In genomic region chr19:6919431-6919830, GRCm38 (mm10) we compare ENCODE assay signal across 13 mouse cellular contexts. TPM values are rescaled to one million over a fixed set of nuclear protein-coding genes. Genes with fewer than 3 reads are reported as not detected.
DNase-seq lines count a peak whose midpoint lies in the region; ATAC-seq and TF ChIP-seq lines count a peak whose summit lies in the region.
"Had no signal": no experiment of that assay in that cellular context is flagged by ENCODE, and none has a peak within 500 bp of the region (broad histone marks: within the 10 kb centered on the region; RNA-seq: fewer than 3 reads in every experiment).

No protein-coding gene starts in this region.

- H3K27ac ChIP-seq in heart, adult 2 months, result no peak overlapping the region
- 0 out of 2 replicates have a peak overlapping the region, but pooled peaks have one; percentile 27 for H3K27ac ChIP-seq in kidney, embryonic 15.5 days
- H3K27ac ChIP-seq in neural tube, embryonic 13.5 days (replicated peaks), result no peak overlapping the region
- H3K27ac ChIP-seq in stomach, postnatal 0 days (replicated peaks), result no peak overlapping the region
- H3K27ac ChIP-seq: hindbrain, embryonic 12.5 days; limb, embryonic 12.5 days had no signal

- H3K4me1 ChIP-seq in heart, adult 2 months (ENCODE audit: control insufficient read depth, insufficient read depth, low read length), result peaks cover 7% of the 10 kb centered on the region
- H3K4me1 ChIP-seq in kidney, embryonic 15.5 days, result peaks cover 28% of the 10 kb centered on the region
- peaks cover 23% of the 10 kb centered on the region for H3K4me1 ChIP-seq in neural tube, embryonic 13.5 days (replicated peaks)
- peaks cover 7% of the 10 kb centered on the region; the same call in 1 of the 2 replicates for H3K4me1 ChIP-seq in stomach, postnatal 0 days (replicated peaks; ENCODE audit: control insufficient read depth, insufficient read depth)

- 0 out of 2 replicates have a peak overlapping the region, but pooled peaks have one; percentile 25 for H3K9ac ChIP-seq in heart, adult 2 months (ENCODE audit: low read depth, low read length)
- 0 out of 2 replicates have a peak overlapping the region, but pooled peaks have one; percentile 75 for H3K9ac ChIP-seq in kidney, embryonic 15.5 days
- H3K9ac ChIP-seq in neural tube, embryonic 13.5 days, result no peak overlapping the region
- H3K9ac ChIP-seq in stomach, postnatal 0 days (ENCODE audit: low read length), result no peak overlapping the region

- intact Hi-C loops in heart, adult 2 months (cut with DNase I), result no loop called here
- intact Hi-C loops in heart, postnatal 14 days (cut with DNase I), result no loop called here

- H3K4me2 ChIP-seq in kidney, embryonic 15.5 days, result peak overlapping the region; percentile 93; the same call in 1 of the 2 replicates
- H3K4me2 ChIP-seq in neural tube, embryonic 13.5 days, result peak overlapping the region; percentile 97
- no peak overlapping the region for H3K4me2 ChIP-seq in stomach, postnatal 0 days (replicated peaks; ENCODE audit: low read depth)

- no peaks in the 10 kb centered on the region for H3K36me3 ChIP-seq in heart, adult 2 months (ENCODE audit: control insufficient read depth, insufficient read depth, low read length)
- H3K36me3 ChIP-seq in kidney, embryonic 15.5 days, result peaks cover 7% of the 10 kb centered on the region; the same call in 1 of the 2 replicates
- H3K36me3 ChIP-seq in neural tube, embryonic 13.5 days, result no peaks in the 10 kb centered on the region
- H3K36me3 ChIP-seq in stomach, postnatal 0 days (ENCODE audit: control insufficient read depth, insufficient read depth, low read length), result no peaks in the 10 kb centered on the region
- H3K36me3 ChIP-seq: limb, embryonic 12.5 days had no signal

- H3K27me3 ChIP-seq in heart, adult 2 months (ENCODE audit: control insufficient read depth, insufficient read depth, low read length), result no peaks in the 10 kb centered on the region
- H3K27me3 ChIP-seq in kidney, embryonic 15.5 days, result peaks cover 19% of the 10 kb centered on the region
- H3K27me3 ChIP-seq in neural tube, embryonic 13.5 days, result peaks cover 20% of the 10 kb centered on the region
- H3K27me3 ChIP-seq in stomach, postnatal 0 days (ENCODE audit: control insufficient read depth, insufficient read depth, low read length), result no peaks in the 10 kb centered on the region

- no peak for TF ChIP-seq EP300 in heart, adult 2 months (IDR thresholded peaks at IDR 0.05; ENCODE audit: insufficient read depth, low read depth, low read length)
- TF ChIP-seq EP300 in stomach, postnatal 0 days (optimal IDR thresholded peaks at IDR 0.05), result no peak

- no peak for TF ChIP-seq POLR2A in heart, adult 2 months (IDR thresholded peaks at IDR 0.05; ENCODE audit: insufficient read depth, low read depth, low read length)

- no peaks in the 10 kb centered on the region for H3K9me3 ChIP-seq in kidney, embryonic 15.5 days (replicated peaks)
- H3K9me3 ChIP-seq in neural tube, embryonic 13.5 days, result no peaks in the 10 kb centered on the region
- no peaks in the 10 kb centered on the region for H3K9me3 ChIP-seq in stomach, postnatal 0 days (ENCODE audit: control insufficient read depth, low read length)
- H3K9me3 ChIP-seq: hindbrain, embryonic 12.5 days; limb, embryonic 12.5 days had no signal

- ATAC-seq in kidney, embryonic 15.5 days (replicated peaks; ENCODE audit: low FRiP score), result no peak
- ATAC-seq in neural tube, embryonic 13.5 days (ENCODE audit: low read depth), result no peak
- ATAC-seq in stomach, postnatal 0 days (ENCODE audit: low FRiP score, low TSS enrichment), result no peak
- ATAC-seq: lung, postnatal 0 days had no signal

- DNase-seq in heart, adult 2 months, result no peak
- no peak for DNase-seq in heart, postnatal 14 days
- DNase-seq in kidney, adult 9 months, result no peak
- no peak for DNase-seq in neural tube, embryonic 10.5 days (ENCODE audit: extremely low spot score, low spot score)
- DNase-seq in stomach, postnatal 0 days (ENCODE audit: low spot score), result peak; percentile 13
- DNase-seq in spleen, adult 12 weeks (ENCODE audit: low spot score), result no peak
- DNase-seq: embryo, embryonic 11 days; right cerebral cortex, postnatal 4 days had no signal

- H3K79me2 ChIP-seq in heart, adult 2 months (replicated peaks; ENCODE audit: control insufficient read depth, insufficient read depth, low read length), result no peaks in the 10 kb centered on the region

- TF ChIP-seq CTCF in heart, adult 2 months (IDR thresholded peaks at IDR 0.05), result no peak
- TF ChIP-seq CTCF in stomach, postnatal 0 days (IDR thresholded peaks at IDR 0.05; ENCODE audit: low read depth), result no peak

- no peak overlapping the region for H3K4me3 ChIP-seq in heart, adult 2 months
- H3K4me3 ChIP-seq in kidney, embryonic 15.5 days (replicated peaks), result no peak overlapping the region
- H3K4me3 ChIP-seq in neural tube, embryonic 13.5 days, result no peak overlapping the region
- H3K4me3 ChIP-seq in stomach, postnatal 0 days (ENCODE audit: low read depth, low read length), result no peak overlapping the region
- H3K4me3 ChIP-seq: limb, embryonic 12.5 days had no signal

RNA-seq across cellular contexts. Expression of gene Esrra, which starts 2.2 kb away (rescaled TPM):
- 100 to 1,000 TPM; 156 to 180 TPM for total RNA-seq in heart, adult 2 months (2021)
- polyA plus RNA-seq in heart, adult 2 months (2012; rRNA removed), result 135 and 152 TPM in 2 replicates
- 100 to 1,000 TPM; 128 to 136 TPM for total RNA-seq in heart, postnatal 14 days (2021)
- 14.8 and 15.3 TPM in 2 replicates for polyA plus RNA-seq in kidney, embryonic 15.5 days (2015; fragmentation: Nextera tagmentation; extraction: Ambion mirVana)
- 15.5 and 16.9 TPM in 2 replicates for polyA plus RNA-seq in neural tube, embryonic 13.5 days (2015; fragmentation: Nextera tagmentation; extraction: Ambion mirVana)
- polyA plus RNA-seq in stomach, postnatal 0 days (2015; fragmentation: Nextera tagmentation; extraction: Ambion mirVana), result 20.4 and 20.8 TPM in 2 replicates

RNA-seq across cellular contexts. Expression of gene Catsperz, which starts 5.7 kb away (rescaled TPM):
- not detected for total RNA-seq in heart, adult 2 months (2021)
- 0.23 and 0.64 TPM in 2 replicates for polyA plus RNA-seq in heart, adult 2 months (2012; rRNA removed)
- not detected for total RNA-seq in heart, postnatal 14 days (2021)
- 2.0 and 3.1 TPM in 2 replicates for polyA plus RNA-seq in kidney, embryonic 15.5 days (2015; fragmentation: Nextera tagmentation; extraction: Ambion mirVana)
- 3.0 and 7.9 TPM in 2 replicates for polyA plus RNA-seq in neural tube, embryonic 13.5 days (2015; fragmentation: Nextera tagmentation; extraction: Ambion mirVana)
- 3.7 and 4.5 TPM in 2 replicates for polyA plus RNA-seq in stomach, postnatal 0 days (2015; fragmentation: Nextera tagmentation; extraction: Ambion mirVana)
- polyA plus RNA-seq: hindbrain, embryonic 12.5 days had no signal

RNA-seq across cellular contexts. Expression of gene Prdx5, which starts 9.5 kb away (rescaled TPM):
- 100 to 1,000 TPM; 651 to 766 TPM for total RNA-seq in heart, adult 2 months (2021)
- polyA plus RNA-seq in heart, adult 2 months (2012; rRNA removed), result 411 and 490 TPM in 2 replicates
- total RNA-seq in heart, postnatal 14 days (2021), result 100 to 1,000 TPM; 595 to 603 TPM
- 268 and 275 TPM in 2 replicates for polyA plus RNA-seq in kidney, embryonic 15.5 days (2015; fragmentation: Nextera tagmentation; extraction: Ambion mirVana)
- 294 and 302 TPM in 2 replicates for polyA plus RNA-seq in neural tube, embryonic 13.5 days (2015; fragmentation: Nextera tagmentation; extraction: Ambion mirVana)
- polyA plus RNA-seq in stomach, postnatal 0 days (2015; fragmentation: Nextera tagmentation; extraction: Ambion mirVana), result 537 and 559 TPM in 2 replicates

RNA-seq across cellular contexts. Expression of gene Trmt112, which starts 9.9 kb away (rescaled TPM):
- total RNA-seq in heart, adult 2 months (2021), result 10 to 100 TPM; 32.0 to 38.5 TPM
- 67.9 and 71.5 TPM in 2 replicates for polyA plus RNA-seq in heart, adult 2 months (2012; rRNA removed)
- 10 to 100 TPM; 26.7 to 30.6 TPM for total RNA-seq in heart, postnatal 14 days (2021)
- polyA plus RNA-seq in kidney, embryonic 15.5 days (2015; fragmentation: Nextera tagmentation; extraction: Ambion mirVana), result 148 and 167 TPM in 2 replicates
- 117 and 159 TPM in 2 replicates for polyA plus RNA-seq in neural tube, embryonic 13.5 days (2015; fragmentation: Nextera tagmentation; extraction: Ambion mirVana)
- 75.8 and 85.9 TPM in 2 replicates for polyA plus RNA-seq in stomach, postnatal 0 days (2015; fragmentation: Nextera tagmentation; extraction: Ambion mirVana)

RNA-seq across cellular contexts. Expression of gene Kcnk4, which starts 14.9 kb away (rescaled TPM):
- not detected for total RNA-seq in heart, adult 2 months (2021)
- polyA plus RNA-seq in heart, adult 2 months (2012; rRNA removed), result 0.21 TPM in 1 of 2 replicates, not detected in the other
- total RNA-seq in heart, postnatal 14 days (2021), result under 1 TPM in 1 of 2 experiments, not detected in 1; 0.26 TPM
- 0.14 and 0.45 TPM in 2 replicates for polyA plus RNA-seq in kidney, embryonic 15.5 days (2015; fragmentation: Nextera tagmentation; extraction: Ambion mirVana)
- 3.4 and 5.2 TPM in 2 replicates for polyA plus RNA-seq in neural tube, embryonic 13.5 days (2015; fragmentation: Nextera tagmentation; extraction: Ambion mirVana)
- 0.75 and 0.98 TPM in 2 replicates for polyA plus RNA-seq in stomach, postnatal 0 days (2015; fragmentation: Nextera tagmentation; extraction: Ambion mirVana)

Comparison
In these comparisons a context has a peak if more than half of its experiments do, and no peak if none do; other contexts are left out.
1. H3K9ac ChIP-seq: peak in heart, adult 2 months (single experiment) and kidney, embryonic 15.5 days (single experiment); none in neural tube, embryonic 13.5 days (single experiment) and stomach, postnatal 0 days (single experiment).